Mouse (Mus musculus) urinary bladder, adult 2 months (tissue): ENCODE measurements around the gene Pla2g6. TPM values are rescaled to one million over a fixed set of nuclear protein-coding genes. Genes with fewer than 3 reads are reported as not detected.

Experiments
- DNase-seq: peaks from one replicate; pipeline ENCODE4 v3.0.0; 2022; ENCODE audit warnings: low spot score
- polyA plus RNA-seq: library from polyadenylated mRNA; depleted of rRNA; stranded (reverse); fragments of >200 nt; gene quantifications from 2 replicates; pipeline ENCODE4 v1.2.3, GENCODE M21; 2012; rRNA removed

Pla2g6 gene
- polyA plus RNA-seq: 20.5 and 20.6 TPM in 2 replicates

GRCm38 (mm10) chr15:79328058-79328938 is at the start of gene Pla2g6:
TSS of gene Pla2g6 (minus strand) at chr15:79328390.
- peak; percentile 92 for DNase-seq

- no peak for DNase-seq
Measured at GRCm38 (mm10) chr15:79377681-79378080, 49.5 kb upstream of the Pla2g6 start.

- no peak for DNase-seq
Measured at GRCm38 (mm10) chr15:79374760-79375159, 46.6 kb upstream of the Pla2g6 start.

- DNase-seq: no peak
Measured at GRCm38 (mm10) chr15:79370281-79370843, 42.2 kb upstream of the Pla2g6 start.

- no peak for DNase-seq
Measured at GRCm38 (mm10) chr15:79369452-79370280, 41.5 kb upstream of the Pla2g6 start.

- no peak for DNase-seq
Measured at GRCm38 (mm10) chr15:79368861-79369440, 40.8 kb upstream of the Pla2g6 start.

GRCm38 (mm10) chr15:79368313-79368811 is 40.2 kb upstream of the Pla2g6 start:
- DNase-seq: no peak

- DNase-seq: no peak
Measured at GRCm38 (mm10) chr15:79366402-79366801, 38.2 kb upstream of the Pla2g6 start.

GRCm38 (mm10) chr15:79365068-79365467 is 36.9 kb upstream of the Pla2g6 start:
- no peak for DNase-seq

GRCm38 (mm10) chr15:79364120-79364519 is 35.9 kb upstream of the Pla2g6 start:
- no peak for DNase-seq

- DNase-seq: no peak
Measured at GRCm38 (mm10) chr15:79361023-79361422, 32.8 kb upstream of the Pla2g6 start.

- no peak for DNase-seq
Measured at GRCm38 (mm10) chr15:79360371-79360770, 32.2 kb upstream of the Pla2g6 start.

GRCm38 (mm10) chr15:79359954-79360353 is 31.8 kb upstream of the Pla2g6 start:
- no peak for DNase-seq

GRCm38 (mm10) chr15:79357974-79358690 is 29.9 kb upstream of the Pla2g6 start:
- DNase-seq: no peak

- DNase-seq: peak; percentile 49
Measured at GRCm38 (mm10) chr15:79357036-79357911, 29.1 kb upstream of the Pla2g6 start.

GRCm38 (mm10) chr15:79356481-79356880 is 28.3 kb upstream of the Pla2g6 start:
- no peak for DNase-seq

- no peak for DNase-seq
Measured at GRCm38 (mm10) chr15:79354619-79355018, 26.4 kb upstream of the Pla2g6 start.

GRCm38 (mm10) chr15:79353690-79354305 is 25.6 kb upstream of the Pla2g6 start:
- no peak for DNase-seq

GRCm38 (mm10) chr15:79352479-79352878 is 24.3 kb upstream of the Pla2g6 start:
- no peak for DNase-seq
